Mouse (Mus musculus) liver, adult 2 months (tissue): ENCODE results near the gene Dnajc7. TPM values are rescaled to one million over a fixed set of nuclear protein-coding genes. Genes with fewer than 3 reads are reported as not detected.

Experiments used
- DNase-seq: peaks from one replicate; pipeline ENCODE4 v3.0.0-alpha.2; 2011; ENCODE audit warnings: low read depth, low spot score; ENCODE audit errors: extremely low read depth
- H3K27ac ChIP-seq: fragments of 200-500 bp; replicated peaks from 2 replicates; pipeline ENCODE4 v1.5.1; 2012; ENCODE audit warnings: low read depth, mild to moderate bottlenecking, control low read depth, inconsistent platforms, low read length; ENCODE audit not compliant: insufficient read depth
- H3K27me3 ChIP-seq: fragments of 200-500 bp; 2 replicates; pipeline ENCODE4 v1.6.1; 2012; ENCODE audit warnings: mild to moderate bottlenecking, moderate library complexity, low read length, inconsistent platforms; ENCODE audit not compliant: control insufficient read depth, insufficient read depth
- H3K36me3 ChIP-seq: fragments of 200-500 bp; 2 replicates; pipeline ENCODE4 v1.6.1; 2012; ENCODE audit warnings: low read length, inconsistent platforms; ENCODE audit not compliant: control insufficient read depth, insufficient read depth
- H3K4me1 ChIP-seq: fragments of 200-500 bp; 2 replicates; pipeline ENCODE4 v1.6.1; 2011; ENCODE audit warnings: low read length; ENCODE audit not compliant: control insufficient read depth, insufficient read depth
- H3K4me3 ChIP-seq: fragments of 200-500 bp; 2 replicates; pipeline ENCODE4 v1.5.1; 2011; ENCODE audit warnings: low read depth, mild to moderate bottlenecking, control low read depth, low read length, moderate library complexity; ENCODE audit not compliant: insufficient read depth
- H3K79me2 ChIP-seq: fragments of 200-500 bp; 2 replicates; pipeline ENCODE4 v1.6.1; 2012; ENCODE audit warnings: inconsistent platforms, mild to moderate bottlenecking, low read length, moderate library complexity; ENCODE audit not compliant: control insufficient read depth, insufficient read depth
- H3K9ac ChIP-seq: fragments of 200-500 bp; 2 replicates; pipeline ENCODE4 v1.6.1; 2012; ENCODE audit warnings: low read depth, mild to moderate bottlenecking, control low read depth, inconsistent platforms, low read length
- CTCF ChIP-seq: fragments of 200-500 bp; IDR thresholded peaks from 2 replicates; pipeline ENCODE4 v1.5.1; 2011; ENCODE audit warnings: low read depth, low read length, control low read depth
- POLR2A ChIP-seq: fragments of 200-500 bp; IDR thresholded peaks from 2 replicates; pipeline ENCODE4 v1.6.1; 2011; ENCODE audit warnings: low read length, control low read depth; ENCODE audit not compliant: insufficient read depth; ENCODE audit errors: extremely low read depth
- WGBS: fragments of 180-500 bp; shearing (Covaris S2); methylation state at CpG from one replicate; pipeline ENCODE4 v1.1.7; 2018; 5-methylcytosine and 5-hydroxymethylcytosine counted together
- polyA plus RNA-seq: library from polyadenylated mRNA; depleted of rRNA; stranded (reverse); fragments of >200 nt; gene quantifications from 2 replicates; pipeline ENCODE4 v1.2.3, GENCODE M21; 2012
- total RNA-seq: library from RNA; depleted of rRNA; stranded (reverse); fragments of >200 nt; gene quantifications from 2 replicates; pipeline ENCODE4 v1.2.3, GENCODE M21; 2014

Gene Dnajc7
- total and polyA plus RNA-seq, 2 experiments, result 16.1 to 44.7 TPM

GRCm38 (mm10) chr11:100648405-100648804 is 28.4 kb upstream of the Dnajc7 start:
- whole genome bisulfite sequencing, result 87% methylated on average over 8 of the region's 8 CpGs
- H3K27me3 ChIP-seq, result no peaks in the 10 kb centered on the region
- DNase-seq, result no peak

GRCm38 (mm10) chr11:100646265-100646664 is 26.3 kb upstream of the Dnajc7 start:
- H3K4me1 ChIP-seq, result no peaks in the 10 kb centered on the region
- H3K79me2 ChIP-seq, result no peaks in the 10 kb centered on the region
- no peak overlapping the region for H3K4me3 ChIP-seq
- TF ChIP-seq POLR2A (no peak), CTCF (peak; percentile 76)
- no peak overlapping the region for H3K27ac ChIP-seq
- no peak overlapping the region for H3K9ac ChIP-seq
- no peaks in the 10 kb centered on the region for H3K27me3 ChIP-seq
- peak; percentile 16 for DNase-seq
- 48% methylated on average over 1 of the region's 1 CpGs for WGBS
- H3K36me3 ChIP-seq, result no peaks in the 10 kb centered on the region

More at GRCm38 (mm10) chr11:100648405-100648804, 28.4 kb upstream of the Dnajc7 start:
- Histone ChIP-seq H3K79me2 (no peaks in the 10 kb centered on the region), H3K36me3 (no peaks in the 10 kb centered on the region), H3K4me1 (no peaks in the 10 kb centered on the region), H3K9ac (no peak overlapping the region), H3K27ac (no peak overlapping the region), H3K4me3 (no peak overlapping the region)
- no peak for TF ChIP-seq CTCF
- TF ChIP-seq POLR2A, result no peak

DNA sequence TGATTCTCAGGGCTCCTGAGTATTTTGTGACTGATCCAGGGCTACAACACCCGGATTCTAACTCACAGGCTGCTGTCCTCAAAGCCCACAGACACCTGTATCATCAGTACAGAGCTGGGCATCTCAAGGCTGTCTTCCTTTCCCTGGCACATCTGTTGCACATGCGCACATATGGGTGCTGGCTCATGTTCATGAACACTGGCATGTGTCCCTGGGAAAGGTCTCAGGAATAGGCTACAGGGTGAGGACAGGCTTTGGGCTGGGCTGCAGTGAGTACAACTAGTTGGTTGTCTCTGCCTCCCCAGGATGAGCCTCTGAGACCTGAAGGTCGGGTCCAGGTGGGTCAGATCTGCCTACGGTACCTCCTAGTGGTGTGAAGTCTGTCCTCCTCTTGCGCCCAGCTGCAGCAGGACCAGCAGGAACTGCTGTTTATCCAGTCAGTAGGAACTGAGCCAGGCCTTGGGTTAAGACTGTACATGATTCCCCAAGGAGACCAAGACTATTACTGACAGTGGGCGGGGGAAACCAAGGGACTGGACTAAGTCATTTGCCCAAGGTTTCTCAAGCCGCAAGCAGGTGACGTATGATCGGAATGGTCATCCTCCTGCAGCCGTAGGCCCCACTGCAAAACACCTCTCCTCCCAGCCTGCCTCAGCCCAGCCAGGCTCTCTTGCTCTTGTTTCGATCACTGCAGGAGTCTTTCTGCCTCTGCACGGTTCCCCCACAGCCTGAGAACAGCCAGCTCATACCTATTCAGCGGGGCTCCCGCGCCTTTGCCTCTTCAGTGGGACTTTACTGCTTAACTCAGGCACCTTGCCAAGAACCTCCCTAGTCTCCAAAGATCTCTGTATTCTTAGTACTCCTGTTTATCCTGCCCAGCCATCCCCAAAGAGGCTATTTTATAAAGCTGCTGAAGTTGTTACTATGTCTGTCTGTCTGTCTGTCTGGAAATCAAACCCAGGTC is 23.9 kb upstream of the Dnajc7 start:
- WGBS, result 85% methylated on average over 15 of the region's 15 CpGs
- no peaks in the 10 kb centered on the region for H3K79me2 ChIP-seq
- H3K27ac ChIP-seq, result no peak overlapping the region
- DNase-seq, result no peak
- H3K27me3 ChIP-seq, result no peaks in the 10 kb centered on the region
- no peak overlapping the region for H3K9ac ChIP-seq
- TF ChIP-seq CTCF, result no peak
- TF ChIP-seq POLR2A, result no peak
- no peak overlapping the region for H3K4me3 ChIP-seq
- H3K36me3 ChIP-seq, result no peaks in the 10 kb centered on the region
- peaks cover 7% of the 10 kb centered on the region for H3K4me1 ChIP-seq

- DNase-seq, result peak; percentile 80
- WGBS, result 3% methylated on average over 52 of the region's 52 CpGs
- Histone ChIP-seq H3K9ac (peak overlapping the region; percentile 10; the same call in 1 of the 2 replicates), H3K27ac (no peak overlapping the region), H3K79me2 (no peaks in the 10 kb centered on the region), H3K4me3 (peak overlapping the region; percentile 48; the same call in 1 of the 2 replicates), H3K36me3 (no peaks in the 10 kb centered on the region), H3K27me3 (no peaks in the 10 kb centered on the region), H3K4me1 (peaks cover 7% of the 10 kb centered on the region)
- TF ChIP-seq POLR2A (no peak), CTCF (peak; percentile 61)
Measured at GRCm38 (mm10) chr11:100640159-100640906, 20.4 kb upstream of the Dnajc7 start.

DNA sequence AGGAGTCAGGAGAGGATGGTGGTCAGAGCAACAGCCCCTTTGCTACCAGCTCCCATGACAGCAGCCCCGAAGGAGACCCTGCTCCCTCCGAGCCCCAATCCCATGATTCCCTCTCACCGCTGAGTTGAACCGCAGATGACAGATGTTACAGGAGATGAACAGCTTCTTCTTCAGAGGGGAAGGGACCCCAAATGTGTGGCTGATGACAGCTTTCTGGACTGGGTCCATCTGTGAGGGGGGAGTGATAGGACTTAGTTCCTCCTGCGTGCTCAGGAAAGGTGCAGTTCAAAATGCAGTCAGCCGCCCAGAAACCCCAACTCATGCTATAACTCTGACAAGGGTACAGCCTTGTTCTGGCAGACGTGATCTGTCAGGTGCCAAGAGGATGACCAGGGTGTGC is 14.6 kb upstream of the Dnajc7 start:
- no peaks in the 10 kb centered on the region for H3K36me3 ChIP-seq
- WGBS, result 72% methylated on average over 7 of the region's 7 CpGs
- no peak for DNase-seq
- no peak overlapping the region for H3K4me3 ChIP-seq
- H3K27ac ChIP-seq, result no peak overlapping the region
- H3K9ac ChIP-seq, result no peak overlapping the region
- H3K4me1 ChIP-seq, result no peaks in the 10 kb centered on the region
- no peak for TF ChIP-seq POLR2A
- no peaks in the 10 kb centered on the region for H3K27me3 ChIP-seq
- H3K79me2 ChIP-seq, result no peaks in the 10 kb centered on the region
